Mouse (Mus musculus) retina, embryonic 14.5 days (tissue): ENCODE data around the gene Adh7.

Experiments used
- DNase-seq: peaks from one replicate; pipeline ENCODE4 v3.0.0-alpha.2; 2015; ENCODE audit warnings: low spot score

Gene Adh7

GRCm38 (mm10) chr3:138224363-138224954 lies 6.9 kb downstream of the Adh7 start:
- DNase-seq: no peak

- DNase-seq: no peak
Observed at GRCm38 (mm10) chr3:138225331-138225730, 7.8 kb downstream of the Adh7 start.

GRCm38 (mm10) chr3:138225853-138226252 lies 8.3 kb downstream of the Adh7 start:
- DNase-seq: no peak

GRCm38 (mm10) chr3:138226476-138226875 lies 8.9 kb downstream of the Adh7 start:
- no peak for DNase-seq

GRCm38 (mm10) chr3:138227082-138227481 lies 9.5 kb downstream of the Adh7 start:
- no peak for DNase-seq

- DNase-seq: no peak
Observed at GRCm38 (mm10) chr3:138227782-138228181, 10.2 kb downstream of the Adh7 start.

- DNase-seq: no peak
Observed at GRCm38 (mm10) chr3:138229448-138229847, 11.9 kb downstream of the Adh7 start.

GRCm38 (mm10) chr3:138230266-138230665 lies 12.7 kb downstream of the Adh7 start:
- DNase-seq: no peak

- DNase-seq: no peak
Observed at GRCm38 (mm10) chr3:138231531-138231930, 14.0 kb downstream of the Adh7 start.

- peak; percentile 26 for DNase-seq
Observed at GRCm38 (mm10) chr3:138236546-138237163, 19.1 kb downstream of the Adh7 start.

GRCm38 (mm10) chr3:138238046-138238445 lies 20.5 kb downstream of the Adh7 start:
- no peak for DNase-seq

GRCm38 (mm10) chr3:138239461-138239860 lies 21.9 kb downstream of the Adh7 start:
- no peak for DNase-seq

- peak; percentile 77 for DNase-seq
Observed at GRCm38 (mm10) chr3:138240411-138240810, 22.9 kb downstream of the Adh7 start.

GRCm38 (mm10) chr3:138240942-138241341 lies 23.4 kb downstream of the Adh7 start:
- DNase-seq: no peak

- DNase-seq: no peak
Observed at GRCm38 (mm10) chr3:138241371-138241770, 23.8 kb downstream of the Adh7 start.

GRCm38 (mm10) chr3:138242021-138242726 lies 24.6 kb downstream of the Adh7 start:
- no peak for DNase-seq

- no peak for DNase-seq
Observed at GRCm38 (mm10) chr3:138242933-138243332, 25.4 kb downstream of the Adh7 start.

- no peak for DNase-seq
Observed at GRCm38 (mm10) chr3:138244338-138244874, 26.8 kb downstream of the Adh7 start.

- DNase-seq: no peak
Observed at GRCm38 (mm10) chr3:138246511-138247020, 29.0 kb downstream of the Adh7 start.

GRCm38 (mm10) chr3:138247241-138247640 lies 29.7 kb downstream of the Adh7 start:
- no peak for DNase-seq

- DNase-seq: no peak
Observed at GRCm38 (mm10) chr3:138248011-138248410, 30.5 kb downstream of the Adh7 start.

GRCm38 (mm10) chr3:138248746-138249145 lies 31.2 kb downstream of the Adh7 start:
- DNase-seq: no peak

GRCm38 (mm10) chr3:138251156-138251555 lies 33.6 kb downstream of the Adh7 start:
- no peak for DNase-seq
